Mouse (Mus musculus): ENCODE measurements around the gene Marc2. TPM values are rescaled to one million over a fixed set of nuclear protein-coding genes. Genes with fewer than 3 reads are reported as not detected.

The Marc2 gene
- polyA plus RNA-seq, 1 experiment from 2014 or later: 115 TPM

GRCm38 (mm10) chr1:184807627-184808417 is 38.4 kb downstream of the Marc2 start:
- Histone ChIP-seq H3K36me3 (peaks cover 5% of the 10 kb centered on the region; the same call in 1 of the 2 replicates), H3K4me2 (no peak overlapping the region), H3K9ac (no peak overlapping the region), H3K27ac (no peak overlapping the region), H3K4me3 (no peak overlapping the region), H3K9me3 (replicated peaks) (no peaks in the 10 kb centered on the region), H3K4me1 (replicated peaks) (peaks cover 8% of the 10 kb centered on the region), H3K27me3 (peaks cover 34% of the 10 kb centered on the region)
- ATAC-seq (replicated peaks; ENCODE audit: insufficient number of reproducible peaks, insufficient read depth, low FRiP score, low read depth): no peak
- 66% methylated on average over 15 of the region's 15 CpGs for WGBS

- ATAC-seq (replicated peaks; ENCODE audit: insufficient number of reproducible peaks, insufficient read depth, low FRiP score, low read depth): no peak
- Histone ChIP-seq H3K4me1 (replicated peaks) (peaks cover 8% of the 10 kb centered on the region), H3K4me2 (no peak overlapping the region), H3K9ac (no peak overlapping the region), H3K36me3 (no peaks in the 10 kb centered on the region), H3K27me3 (peaks cover 30% of the 10 kb centered on the region), H3K9me3 (replicated peaks) (no peaks in the 10 kb centered on the region), H3K27ac (no peak overlapping the region), H3K4me3 (no peak overlapping the region)
- whole genome bisulfite sequencing: 57% methylated on average over 7 of the region's 7 CpGs
Observed at GRCm38 (mm10) chr1:184807123-184807522, 39.1 kb downstream of the Marc2 start.

- peaks cover 17% of the 10 kb centered on the region for H3K27me3 ChIP-seq
- H3K9me3 ChIP-seq (replicated peaks): no peaks in the 10 kb centered on the region
- H3K9ac ChIP-seq: no peak overlapping the region
- no peak overlapping the region for H3K27ac ChIP-seq
- H3K36me3 ChIP-seq: no peaks in the 10 kb centered on the region
- no peak overlapping the region for H3K4me2 ChIP-seq
- no peak for ATAC-seq (replicated peaks; ENCODE audit: insufficient number of reproducible peaks, insufficient read depth, low FRiP score, low read depth)
- WGBS: 96% methylated on average over 4 of the region's 4 CpGs
- no peak overlapping the region for H3K4me3 ChIP-seq
- H3K4me1 ChIP-seq (replicated peaks): peaks cover 4% of the 10 kb centered on the region
Observed at GRCm38 (mm10) chr1:184805749-184806148, 40.5 kb downstream of the Marc2 start.

- Histone ChIP-seq H3K4me3 (no peak overlapping the region), H3K4me1 (replicated peaks) (0 out of 2 replicates have a peak, but pooled peaks cover 3% of the 10 kb centered on the region), H3K27ac (no peak overlapping the region), H3K9me3 (replicated peaks) (no peaks in the 10 kb centered on the region), H3K4me2 (peak overlapping the region; percentile 41), H3K36me3 (no peaks in the 10 kb centered on the region), H3K27me3 (0 out of 2 replicates have a peak, but pooled peaks cover 3% of the 10 kb centered on the region), H3K9ac (no peak overlapping the region)
- WGBS: 20% methylated on average over 27 of the region's 27 CpGs
- no peak for ATAC-seq (replicated peaks; ENCODE audit: insufficient number of reproducible peaks, insufficient read depth, low FRiP score, low read depth)
Observed at GRCm38 (mm10) chr1:184793163-184793876, 52.9 kb downstream of the Marc2 start.

GRCm38 (mm10) chr1:184791109-184791508 is 55.1 kb downstream of the Marc2 start:
- ATAC-seq (replicated peaks; ENCODE audit: insufficient number of reproducible peaks, insufficient read depth, low FRiP score, low read depth): no peak
- WGBS: 7% methylated on average over 2 of the region's 2 CpGs
- 0 out of 2 replicates have a peak, but pooled peaks cover 3% of the 10 kb centered on the region for H3K27me3 ChIP-seq
- no peak overlapping the region for H3K4me3 ChIP-seq
- no peak overlapping the region for H3K4me2 ChIP-seq
- H3K9ac ChIP-seq: no peak overlapping the region
- no peak overlapping the region for H3K27ac ChIP-seq
- H3K36me3 ChIP-seq: no peaks in the 10 kb centered on the region
- 0 out of 2 replicates have a peak, but pooled peaks cover 3% of the 10 kb centered on the region for H3K4me1 ChIP-seq (replicated peaks)
- H3K9me3 ChIP-seq (replicated peaks): no peaks in the 10 kb centered on the region

- no peaks in the 10 kb centered on the region for H3K9me3 ChIP-seq (replicated peaks)
- WGBS: 61% methylated on average over 13 of the region's 13 CpGs
- H3K36me3 ChIP-seq: no peaks in the 10 kb centered on the region
- no peak overlapping the region for H3K4me3 ChIP-seq
- no peaks in the 10 kb centered on the region for H3K4me1 ChIP-seq (replicated peaks)
- H3K27ac ChIP-seq: no peak overlapping the region
- no peak overlapping the region for H3K4me2 ChIP-seq
- no peak overlapping the region for H3K9ac ChIP-seq
- H3K27me3 ChIP-seq: no peaks in the 10 kb centered on the region
- no peak for ATAC-seq (replicated peaks; ENCODE audit: insufficient number of reproducible peaks, insufficient read depth, low FRiP score, low read depth)
Observed at GRCm38 (mm10) chr1:184786376-184787151, 59.7 kb downstream of the Marc2 start.

- no peak for ATAC-seq (replicated peaks; ENCODE audit: insufficient number of reproducible peaks, insufficient read depth, low FRiP score, low read depth)
- 65% methylated on average over 4 of the region's 4 CpGs for WGBS
- H3K4me3 ChIP-seq: no peak overlapping the region
- H3K9me3 ChIP-seq (replicated peaks): no peaks in the 10 kb centered on the region
- H3K27me3 ChIP-seq: no peaks in the 10 kb centered on the region
- H3K4me2 ChIP-seq: no peak overlapping the region
- H3K9ac ChIP-seq: no peak overlapping the region
- H3K27ac ChIP-seq: no peak overlapping the region
- no peaks in the 10 kb centered on the region for H3K36me3 ChIP-seq
- no peaks in the 10 kb centered on the region for H3K4me1 ChIP-seq (replicated peaks)
Observed at GRCm38 (mm10) chr1:184783641-184784040, 62.6 kb downstream of the Marc2 start.

GRCm38 (mm10) chr1:184782161-184782513 is 64.1 kb downstream of the Marc2 start:
- ATAC-seq (replicated peaks; ENCODE audit: insufficient number of reproducible peaks, insufficient read depth, low FRiP score, low read depth): no peak
- H3K4me3 ChIP-seq: no peak overlapping the region
- 39% methylated on average over 14 of the region's 14 CpGs for WGBS
- H3K27me3 ChIP-seq: 0 out of 2 replicates have a peak, but pooled peaks cover 2% of the 10 kb centered on the region
- H3K27ac ChIP-seq: no peak overlapping the region
- no peaks in the 10 kb centered on the region for H3K9me3 ChIP-seq (replicated peaks)
- no peaks in the 10 kb centered on the region for H3K4me1 ChIP-seq (replicated peaks)
- no peaks in the 10 kb centered on the region for H3K36me3 ChIP-seq
- no peak overlapping the region for H3K9ac ChIP-seq
- no peak overlapping the region for H3K4me2 ChIP-seq

GRCm38 (mm10) chr1:184781286-184782160 is 64.7 kb downstream of the Marc2 start:
- Histone ChIP-seq H3K27ac (no peak overlapping the region), H3K27me3 (0 out of 2 replicates have a peak, but pooled peaks cover 4% of the 10 kb centered on the region), H3K36me3 (no peaks in the 10 kb centered on the region), H3K9me3 (replicated peaks) (no peaks in the 10 kb centered on the region), H3K4me3 (no peak overlapping the region), H3K9ac (no peak overlapping the region), H3K4me2 (no peak overlapping the region), H3K4me1 (replicated peaks) (no peaks in the 10 kb centered on the region)
- no peak for ATAC-seq (replicated peaks; ENCODE audit: insufficient number of reproducible peaks, insufficient read depth, low FRiP score, low read depth)
- 53% methylated on average over 10 of the region's 10 CpGs for whole genome bisulfite sequencing

GRCm38 (mm10) chr1:184778157-184778556 is 68.1 kb downstream of the Marc2 start:
- H3K27ac ChIP-seq: no peak overlapping the region
- WGBS: 87% methylated on average over 6 of the region's 6 CpGs
- no peaks in the 10 kb centered on the region for H3K9me3 ChIP-seq (replicated peaks)
- H3K4me1 ChIP-seq (replicated peaks): no peaks in the 10 kb centered on the region
- 0 out of 2 replicates have a peak, but pooled peaks cover 9% of the 10 kb centered on the region for H3K27me3 ChIP-seq
- H3K4me3 ChIP-seq: no peak overlapping the region
- H3K36me3 ChIP-seq: no peaks in the 10 kb centered on the region
- H3K9ac ChIP-seq: no peak overlapping the region
- H3K4me2 ChIP-seq: no peak overlapping the region
- ATAC-seq (replicated peaks; ENCODE audit: insufficient number of reproducible peaks, insufficient read depth, low FRiP score, low read depth): no peak

Measured in heart, embryonic 15.5 days (tissue).